Mouse (Mus musculus) CH12.LX (cell line): ENCODE measurements around the gene H2-T24.

Source experiments
- CHD2 ChIP-seq: IDR thresholded peaks from 2 replicates; pipeline ENCODE4 v1.6.1; 2011; ENCODE audit warnings: low read length, improper control_type of control experiment
- CTCF ChIP-seq, 2 experiments: IDR thresholded peaks in 1 of 2; conservative IDR thresholded peaks in 1 of 2; 2 replicates each; pipeline ENCODE4 v1.5.1; 2011 to 2012; ENCODE audit warnings: low read depth in 2 of 2, low read length in 2 of 2, improper control_type of control experiment in 1 of 2, inconsistent platforms in 1 of 2, mild to moderate bottlenecking in 1 of 2, moderate library complexity in 1 of 2
- ELF1 ChIP-seq: IDR thresholded peaks from 2 replicates; pipeline ENCODE4 v1.6.1; 2014; ENCODE audit warnings: low read depth, mild to moderate bottlenecking, inconsistent platforms, low read length, improper control_type of control experiment
- ETS1 ChIP-seq: conservative IDR thresholded peaks from 2 replicates; pipeline ENCODE4 v1.6.1; 2012; ENCODE audit warnings: low read depth, mild to moderate bottlenecking, inconsistent platforms, low read length, improper control_type of control experiment, moderate library complexity
- JUND ChIP-seq: conservative IDR thresholded peaks from 2 replicates; pipeline ENCODE4 v1.6.1; 2011; ENCODE audit warnings: low read depth, low read length, improper control_type of control experiment
- MAX ChIP-seq: IDR thresholded peaks from 2 replicates; pipeline ENCODE4 v1.6.1; 2011; ENCODE audit warnings: low read length, improper control_type of control experiment
- MAZ ChIP-seq: IDR thresholded peaks from 2 replicates; pipeline ENCODE4 v1.6.1; 2012; ENCODE audit warnings: low read depth, mild to moderate bottlenecking, inconsistent platforms, low read length, improper control_type of control experiment, moderate library complexity
- NRF1 ChIP-seq: IDR thresholded peaks from 2 replicates; pipeline ENCODE4 v1.6.1; 2014; ENCODE audit warnings: low read depth, mild to moderate bottlenecking, inconsistent platforms, low read length, improper control_type of control experiment, moderate library complexity
- POLR2A ChIP-seq: IDR thresholded peaks from 2 replicates; pipeline ENCODE4 v1.6.1; 2011; ENCODE audit warnings: low read depth, mild to moderate bottlenecking, improper control_type of control experiment, low read length
- POLR2AphosphoS2 ChIP-seq: IDR thresholded peaks from 2 replicates; pipeline ENCODE4 v1.6.1; 2011; ENCODE audit warnings: low read depth, low read length, improper control_type of control experiment
- USF1 ChIP-seq: IDR thresholded peaks from 2 replicates; pipeline ENCODE4 v1.6.1; 2014; ENCODE audit warnings: low read depth, mild to moderate bottlenecking, inconsistent platforms, low read length, improper control_type of control experiment
- ZC3H11A ChIP-seq: IDR thresholded peaks from 2 replicates; pipeline ENCODE4 v1.6.1; 2012; ENCODE audit warnings: low read depth, mild to moderate bottlenecking, inconsistent platforms, low read length, improper control_type of control experiment
- ZKSCAN1 ChIP-seq: IDR thresholded peaks from 2 replicates; pipeline ENCODE4 v1.6.1; 2012; ENCODE audit warnings: low read depth, inconsistent platforms, low read length, improper control_type of control experiment, borderline replicate concordance
- ZMIZ1 ChIP-seq: IDR thresholded peaks from 2 replicates; pipeline ENCODE4 v1.6.1; 2012; ENCODE audit warnings: low read depth, mild to moderate bottlenecking, inconsistent platforms, low read length, improper control_type of control experiment

DNA sequence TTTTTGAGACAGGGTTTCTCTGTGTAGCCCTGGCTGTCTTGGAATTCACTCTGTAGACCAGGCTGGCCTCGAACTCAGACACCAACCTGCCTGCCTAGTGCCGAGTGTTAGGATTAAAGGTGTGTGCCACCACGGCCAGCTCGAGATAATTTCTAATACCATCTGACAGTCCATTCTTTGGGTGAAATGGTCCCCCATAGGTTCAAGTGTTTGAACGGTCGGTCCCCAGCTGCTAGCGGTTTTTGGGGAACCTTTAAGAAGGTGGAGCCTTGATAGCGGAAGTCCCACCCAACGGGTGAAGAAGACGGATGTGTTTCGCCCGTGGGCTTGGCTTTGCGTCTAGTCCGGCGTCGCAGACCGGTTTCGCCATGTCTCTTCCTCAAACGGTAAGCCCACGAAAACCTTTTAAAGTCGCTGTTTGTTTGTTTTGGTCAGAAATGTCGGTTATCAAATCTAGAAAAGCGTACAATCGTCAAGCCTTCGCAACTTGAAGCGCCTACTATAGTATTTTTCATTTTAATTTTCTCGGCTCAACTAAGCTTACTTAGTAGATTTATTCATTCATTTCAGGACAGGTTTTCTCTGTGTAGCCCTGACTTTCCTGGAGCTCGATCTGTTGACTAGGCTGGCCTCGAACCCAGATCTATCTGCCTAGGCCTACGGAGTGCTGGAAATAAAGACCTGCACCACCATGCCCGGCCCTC is 26.0 kb downstream of the H2-T24 start:
- peak; percentile 88 for TF ChIP-seq ELF1
- TF ChIP-seq MAX: no peak
- peak; percentile 92 for TF ChIP-seq POLR2A
- no peak for TF ChIP-seq USF1
- no peak for TF ChIP-seq NRF1
- no peak for TF ChIP-seq JUND
- no peak for TF ChIP-seq ZC3H11A
- no peak for TF ChIP-seq ETS1
- TF ChIP-seq POLR2AphosphoS2: peak; percentile 82; the same call in 1 of the 2 replicates
- TF ChIP-seq MAZ: no peak
- no peak for TF ChIP-seq CHD2
- TF ChIP-seq ZKSCAN1: no peak
- TF ChIP-seq CTCF (conservative IDR thresholded peaks at IDR 0.05 in 1 of 2, IDR thresholded peaks at IDR 0.05 in 1 of 2; ENCODE audit: low read depth in 2 of 2, low read length in 2 of 2): no peak
- peak; percentile 82; the same call in 1 of the 2 replicates for TF ChIP-seq ZMIZ1
